Mouse (Mus musculus): Measurements from ENCODE around the gene Nrxn1. TPM values are rescaled to one million over a fixed set of nuclear protein-coding genes. Genes with fewer than 3 reads are reported as not detected.
A peak's percentile ranks its signal among the peaks of the same experiment; 100 is the strongest.

Nrxn1 gene
- polyA plus RNA-seq, 1 experiment from 2014 or later, result 285 TPM

DNA sequence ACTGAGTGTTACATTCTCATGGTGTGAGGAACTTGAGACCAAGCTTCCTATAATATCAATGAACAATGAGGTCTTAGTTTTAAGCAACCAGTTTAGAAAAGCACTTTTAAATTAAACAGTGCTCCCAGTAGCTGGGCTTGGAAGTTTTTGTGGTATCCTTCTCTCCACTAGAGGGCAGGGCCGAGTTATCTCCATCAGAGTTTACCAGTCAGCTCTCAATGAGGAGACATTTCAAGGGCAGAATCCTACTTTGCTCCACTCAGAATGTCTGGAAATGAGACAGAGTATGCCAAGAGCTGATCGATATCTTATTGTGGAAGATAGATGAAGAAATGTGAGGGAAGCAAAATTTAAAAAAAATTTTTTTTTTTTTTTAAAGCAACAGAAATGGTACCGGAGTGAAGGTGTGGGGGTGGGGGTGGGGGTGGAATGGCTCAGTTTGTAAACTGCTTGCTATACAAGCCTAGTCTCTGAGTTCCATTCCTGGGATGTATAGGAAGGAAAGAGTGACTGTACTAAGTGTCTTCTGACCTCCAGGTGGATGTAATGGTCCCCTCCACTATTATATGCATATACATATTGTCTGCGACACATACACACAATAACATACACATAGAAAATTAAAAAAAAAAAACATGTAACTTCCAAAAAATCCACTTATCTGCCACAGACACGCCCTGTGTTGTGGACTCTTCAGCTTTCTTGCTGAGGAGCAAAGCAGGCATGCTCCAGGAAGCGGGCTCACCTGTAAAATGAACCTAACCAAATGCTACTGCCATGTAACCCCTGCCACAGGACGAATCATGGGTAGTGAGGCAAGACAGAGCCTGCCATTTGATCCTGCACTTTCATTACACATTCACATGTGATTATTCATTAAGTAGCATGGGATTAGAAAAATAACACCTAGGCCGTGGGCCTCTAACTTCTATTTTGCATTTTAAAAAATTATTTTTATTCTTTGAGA lies 283.4 kb downstream of the Nrxn1 start:
- WGBS, result 68% methylated on average over 8 of the region's 8 CpGs
- Histone ChIP-seq H3K4me1 (ENCODE audit: control insufficient read depth, insufficient read depth, low read length) (no peaks in the 10 kb centered on the region), H3K27me3 (ENCODE audit: control insufficient read depth, insufficient read depth, low read length) (no peaks in the 10 kb centered on the region), H3K9ac (replicated peaks; ENCODE audit: low read depth, low read length) (no peak overlapping the region), H3K9me3 (ENCODE audit: control insufficient read depth, low read length) (no peaks in the 10 kb centered on the region), H3K27ac (ENCODE audit: low read depth, low read length) (no peak overlapping the region), H3K36me3 (ENCODE audit: control insufficient read depth, insufficient read depth, low read length) (no peaks in the 10 kb centered on the region), H3K4me2 (ENCODE audit: low read depth, low read length) (no peak overlapping the region), H3K4me3 (ENCODE audit: low read depth, low read length) (no peak overlapping the region)
- peak; percentile 82 for ATAC-seq (ENCODE audit: low read depth)

DNA sequence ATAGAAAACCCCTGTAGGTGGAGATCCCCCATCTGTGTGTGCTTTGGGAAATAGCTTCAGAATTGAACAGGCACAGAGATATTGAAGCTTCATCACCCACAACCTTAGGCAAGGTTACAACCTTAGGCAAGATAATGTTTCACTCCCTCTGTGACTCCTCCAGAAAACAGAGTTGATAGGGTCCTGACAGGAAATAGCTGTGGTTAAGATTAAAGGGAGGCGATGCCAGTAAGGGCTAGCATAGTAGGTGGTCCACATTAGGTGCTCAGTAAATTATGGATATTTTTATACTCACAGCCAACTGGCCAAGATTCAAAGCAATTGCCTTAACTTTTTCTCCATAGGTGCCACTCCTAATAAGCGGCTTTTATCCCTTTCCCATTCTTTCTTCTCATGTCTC lies 284.6 kb downstream of the Nrxn1 start:
- no peaks in the 10 kb centered on the region for H3K9me3 ChIP-seq (ENCODE audit: control insufficient read depth, low read length)
- H3K36me3 ChIP-seq (ENCODE audit: control insufficient read depth, insufficient read depth, low read length), result no peaks in the 10 kb centered on the region
- no peak overlapping the region for H3K27ac ChIP-seq (ENCODE audit: low read depth, low read length)
- H3K27me3 ChIP-seq (ENCODE audit: control insufficient read depth, insufficient read depth, low read length), result no peaks in the 10 kb centered on the region
- H3K4me1 ChIP-seq (ENCODE audit: control insufficient read depth, insufficient read depth, low read length), result no peaks in the 10 kb centered on the region
- WGBS, result 80% methylated on average over 2 of the region's 2 CpGs
- no peak overlapping the region for H3K9ac ChIP-seq (replicated peaks; ENCODE audit: low read depth, low read length)
- no peak overlapping the region for H3K4me3 ChIP-seq (ENCODE audit: low read depth, low read length)
- H3K4me2 ChIP-seq (ENCODE audit: low read depth, low read length), result no peak overlapping the region
- no peak for ATAC-seq (ENCODE audit: low read depth)

DNA sequence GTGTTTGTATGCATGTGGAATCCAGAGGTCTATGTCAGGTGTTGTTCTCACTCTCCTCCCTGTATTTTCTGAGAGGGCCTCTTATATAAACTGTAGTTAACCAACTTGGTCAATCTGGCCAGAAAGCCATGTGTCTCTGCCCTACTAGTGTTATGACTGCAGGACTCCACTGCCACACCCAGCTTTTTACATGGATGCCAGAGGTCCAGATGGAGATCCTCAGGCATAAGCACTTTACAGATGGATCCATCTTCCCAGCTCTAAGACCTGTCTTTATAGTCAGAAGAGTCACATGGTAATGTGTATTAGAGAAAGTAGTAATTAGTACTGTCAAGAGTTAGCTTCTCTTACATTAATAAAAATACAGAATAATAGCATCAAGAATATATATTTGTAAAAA lies 285.7 kb downstream of the Nrxn1 start:
- no peak overlapping the region for H3K4me2 ChIP-seq (ENCODE audit: low read depth, low read length)
- ATAC-seq (ENCODE audit: low read depth), result no peak
- H3K27me3 ChIP-seq (ENCODE audit: control insufficient read depth, insufficient read depth, low read length), result no peaks in the 10 kb centered on the region
- no peaks in the 10 kb centered on the region for H3K4me1 ChIP-seq (ENCODE audit: control insufficient read depth, insufficient read depth, low read length)
- no peaks in the 10 kb centered on the region for H3K36me3 ChIP-seq (ENCODE audit: control insufficient read depth, insufficient read depth, low read length)
- no peaks in the 10 kb centered on the region for H3K9me3 ChIP-seq (ENCODE audit: control insufficient read depth, low read length)
- no peak overlapping the region for H3K27ac ChIP-seq (ENCODE audit: low read depth, low read length)
- H3K9ac ChIP-seq (replicated peaks; ENCODE audit: low read depth, low read length), result no peak overlapping the region
- H3K4me3 ChIP-seq (ENCODE audit: low read depth, low read length), result no peak overlapping the region

DNA sequence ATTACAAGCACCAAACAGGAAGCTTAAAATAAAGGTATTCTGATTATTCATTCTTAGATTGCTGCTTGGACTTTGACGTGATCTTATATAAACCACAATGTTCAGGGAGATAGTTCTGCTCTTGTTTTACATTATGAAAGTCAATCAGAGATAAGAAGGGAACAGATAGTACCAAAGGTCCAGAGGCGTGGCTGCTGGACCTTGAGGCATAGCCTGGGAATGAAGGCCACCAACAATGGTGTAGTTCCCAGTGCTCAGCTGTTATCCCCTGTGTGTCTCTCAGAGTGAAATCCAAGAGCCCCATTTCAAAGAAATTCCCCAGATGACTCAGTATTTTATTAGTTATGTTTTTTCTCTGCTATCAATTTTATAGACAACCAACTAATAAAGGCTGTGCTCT lies 294.2 kb downstream of the Nrxn1 start:
- Histone ChIP-seq H3K4me1 (ENCODE audit: control insufficient read depth, insufficient read depth, low read length) (peaks cover 5% of the 10 kb centered on the region; the same call in 1 of the 2 replicates), H3K4me2 (ENCODE audit: low read depth, low read length) (no peak overlapping the region), H3K9ac (replicated peaks; ENCODE audit: low read depth, low read length) (no peak overlapping the region), H3K27me3 (ENCODE audit: control insufficient read depth, insufficient read depth, low read length) (no peaks in the 10 kb centered on the region), H3K36me3 (ENCODE audit: control insufficient read depth, insufficient read depth, low read length) (no peaks in the 10 kb centered on the region), H3K4me3 (ENCODE audit: low read depth, low read length) (no peak overlapping the region), H3K9me3 (ENCODE audit: control insufficient read depth, low read length) (no peaks in the 10 kb centered on the region), H3K27ac (ENCODE audit: low read depth, low read length) (no peak overlapping the region)
- 89% methylated on average over 2 of the region's 2 CpGs for WGBS
- ATAC-seq (ENCODE audit: low read depth), result no peak

DNA sequence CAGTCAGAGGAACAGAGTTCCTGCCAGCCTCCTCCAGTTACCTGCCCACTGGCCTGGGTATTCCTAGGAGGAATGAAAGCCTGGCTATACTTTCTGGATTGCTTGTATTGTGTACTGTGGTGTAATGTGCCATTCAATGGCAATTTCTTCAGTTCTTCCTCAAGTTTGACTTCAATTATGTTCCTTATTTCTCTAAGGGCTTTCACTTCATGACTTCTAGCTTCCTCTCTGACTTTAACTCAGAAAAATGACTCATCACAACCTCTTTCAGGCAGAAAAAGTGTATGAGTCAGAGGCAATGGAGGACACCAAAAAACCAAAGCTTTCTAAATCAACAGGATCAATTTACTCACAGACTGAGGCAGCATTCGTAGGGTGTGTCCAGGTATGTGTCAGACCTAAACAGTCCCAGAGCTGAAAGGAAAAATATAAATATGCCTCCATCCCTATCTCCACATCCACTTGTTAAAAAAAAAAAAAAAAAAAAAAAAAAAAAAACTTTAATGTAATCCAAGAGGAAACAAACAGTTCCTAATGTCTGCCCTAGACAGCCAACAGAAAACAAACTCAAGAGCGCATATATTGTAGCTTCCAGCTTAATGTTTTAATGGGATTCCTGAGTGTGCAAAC lies 295.1 kb downstream of the Nrxn1 start:
- no peak for ATAC-seq (ENCODE audit: low read depth)
- 94% methylated on average over 2 of the region's 2 CpGs for WGBS
- H3K4me1 ChIP-seq (ENCODE audit: control insufficient read depth, insufficient read depth, low read length), result peaks cover 5% of the 10 kb centered on the region; the same call in 1 of the 2 replicates

DNA sequence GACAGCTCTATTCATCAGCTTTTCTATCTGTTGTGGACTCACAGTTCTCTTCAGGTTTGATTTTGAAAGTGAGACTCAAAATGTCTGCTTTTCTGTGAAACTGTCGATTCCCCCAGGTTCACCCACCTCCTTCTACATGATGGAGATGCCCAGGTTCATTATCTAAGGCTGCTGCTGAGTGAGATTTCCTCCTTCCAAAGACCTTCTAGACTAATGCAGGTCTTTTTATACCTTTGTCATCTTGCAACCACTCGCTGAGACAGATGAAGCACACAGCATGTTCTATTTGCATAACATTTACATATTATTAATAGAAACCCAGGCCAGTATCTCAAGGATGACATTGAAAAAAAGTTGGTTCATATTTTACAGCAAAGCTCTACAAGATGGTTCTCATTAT lies 295.9 kb downstream of the Nrxn1 start:
- Histone ChIP-seq H3K9me3 (ENCODE audit: control insufficient read depth, low read length) (no peaks in the 10 kb centered on the region), H3K9ac (replicated peaks; ENCODE audit: low read depth, low read length) (no peak overlapping the region), H3K4me2 (ENCODE audit: low read depth, low read length) (no peak overlapping the region), H3K27me3 (ENCODE audit: control insufficient read depth, insufficient read depth, low read length) (no peaks in the 10 kb centered on the region), H3K4me3 (ENCODE audit: low read depth, low read length) (no peak overlapping the region), H3K27ac (ENCODE audit: low read depth, low read length) (no peak overlapping the region), H3K4me1 (ENCODE audit: control insufficient read depth, insufficient read depth, low read length) (peaks cover 5% of the 10 kb centered on the region; the same call in 1 of the 2 replicates), H3K36me3 (ENCODE audit: control insufficient read depth, insufficient read depth, low read length) (no peaks in the 10 kb centered on the region)
- WGBS, result 73% methylated on average over 2 of the region's 2 CpGs
- no peak for ATAC-seq (ENCODE audit: low read depth)

More for the DNA sequence above, 295.1 kb downstream of the Nrxn1 start:
- Histone ChIP-seq H3K4me3 (ENCODE audit: low read depth, low read length) (no peak overlapping the region), H3K36me3 (ENCODE audit: control insufficient read depth, insufficient read depth, low read length) (no peaks in the 10 kb centered on the region), H3K9me3 (ENCODE audit: control insufficient read depth, low read length) (no peaks in the 10 kb centered on the region), H3K27me3 (ENCODE audit: control insufficient read depth, insufficient read depth, low read length) (no peaks in the 10 kb centered on the region), H3K4me2 (ENCODE audit: low read depth, low read length) (no peak overlapping the region), H3K27ac (ENCODE audit: low read depth, low read length) (no peak overlapping the region), H3K9ac (replicated peaks; ENCODE audit: low read depth, low read length) (no peak overlapping the region)

DNA sequence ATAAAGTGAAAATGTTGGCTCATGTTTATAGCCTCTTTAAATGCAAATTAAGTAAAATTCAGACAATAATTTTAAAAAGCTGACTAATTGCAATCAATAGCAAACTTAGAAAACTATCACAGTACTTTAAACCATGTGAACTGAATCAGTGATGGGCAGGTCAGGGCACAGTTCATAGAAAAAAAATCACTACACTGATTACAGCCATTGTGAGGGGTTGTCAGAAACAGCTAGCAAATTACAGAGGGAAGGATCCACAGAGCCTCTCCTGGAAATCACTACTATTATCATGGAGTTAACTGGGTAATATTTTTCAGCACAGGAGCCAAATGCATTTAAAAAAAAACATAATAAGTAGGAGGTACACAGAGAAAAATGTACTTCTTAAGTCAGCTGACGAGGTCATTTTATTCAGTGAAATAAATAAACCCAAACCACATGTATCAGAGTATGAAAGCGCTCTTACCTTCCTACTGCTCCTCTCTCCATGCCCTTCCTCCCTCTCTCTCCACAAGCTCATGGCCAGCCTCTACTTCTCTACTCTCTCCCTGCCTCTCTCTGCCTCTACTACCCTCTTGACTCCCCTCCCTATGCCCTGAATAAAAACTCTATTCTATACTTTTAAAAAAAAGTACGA lies 304.3 kb downstream of the Nrxn1 start:
- H3K4me2 ChIP-seq (ENCODE audit: low read depth, low read length), result no peak overlapping the region
- no peaks in the 10 kb centered on the region for H3K4me1 ChIP-seq (ENCODE audit: control insufficient read depth, insufficient read depth, low read length)
- no peak overlapping the region for H3K27ac ChIP-seq (ENCODE audit: low read depth, low read length)
- no peaks in the 10 kb centered on the region for H3K9me3 ChIP-seq (ENCODE audit: control insufficient read depth, low read length)
- no peaks in the 10 kb centered on the region for H3K36me3 ChIP-seq (ENCODE audit: control insufficient read depth, insufficient read depth, low read length)
- no peak overlapping the region for H3K4me3 ChIP-seq (ENCODE audit: low read depth, low read length)
- no peaks in the 10 kb centered on the region for H3K27me3 ChIP-seq (ENCODE audit: control insufficient read depth, insufficient read depth, low read length)
- 86% methylated on average over 3 of the region's 3 CpGs for WGBS
- no peak overlapping the region for H3K9ac ChIP-seq (replicated peaks; ENCODE audit: low read depth, low read length)
- ATAC-seq (ENCODE audit: low read depth), result no peak

DNA sequence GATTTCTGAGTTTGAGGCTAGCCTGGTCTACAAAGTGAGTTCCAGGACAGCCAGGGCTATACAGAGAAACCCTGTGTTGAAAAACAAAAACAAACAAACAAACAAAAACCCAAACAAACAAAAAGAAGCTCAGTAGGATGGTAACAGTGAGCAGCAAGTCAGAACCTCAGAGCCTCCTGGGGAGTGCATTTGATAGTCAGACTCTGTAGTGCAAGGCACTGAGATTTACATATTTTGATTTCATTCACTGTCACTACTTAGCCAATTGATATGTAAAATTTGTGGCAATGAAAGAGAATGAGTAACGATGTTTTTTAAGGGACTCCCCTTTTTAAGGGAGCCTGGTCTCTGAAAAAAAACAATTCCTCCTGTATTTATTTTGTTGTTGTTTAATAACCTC lies 304.8 kb downstream of the Nrxn1 start:
- no peaks in the 10 kb centered on the region for H3K9me3 ChIP-seq (ENCODE audit: control insufficient read depth, low read length)

More for the DNA sequence above, 304.8 kb downstream of the Nrxn1 start:
- H3K4me1 ChIP-seq (ENCODE audit: control insufficient read depth, insufficient read depth, low read length), result no peaks in the 10 kb centered on the region
- no peak overlapping the region for H3K9ac ChIP-seq (replicated peaks; ENCODE audit: low read depth, low read length)
- no peak overlapping the region for H3K4me3 ChIP-seq (ENCODE audit: low read depth, low read length)
- ATAC-seq (ENCODE audit: low read depth), result no peak
- no peak overlapping the region for H3K4me2 ChIP-seq (ENCODE audit: low read depth, low read length)
- H3K27me3 ChIP-seq (ENCODE audit: control insufficient read depth, insufficient read depth, low read length), result no peaks in the 10 kb centered on the region
- H3K27ac ChIP-seq (ENCODE audit: low read depth, low read length), result no peak overlapping the region
- H3K36me3 ChIP-seq (ENCODE audit: control insufficient read depth, insufficient read depth, low read length), result no peaks in the 10 kb centered on the region
- WGBS, result 52% methylated on average over 1 of the region's 1 CpGs
